Mouse (Mus musculus): Measurements from ENCODE around the gene Nckipsd. TPM values are rescaled to one million over a fixed set of nuclear protein-coding genes. Genes with fewer than 3 reads are reported as not detected.

Nckipsd gene
- total RNA-seq, 4 experiments from 2014 or later = 56.8 to 65.8 (median 59.9) TPM

DNA sequence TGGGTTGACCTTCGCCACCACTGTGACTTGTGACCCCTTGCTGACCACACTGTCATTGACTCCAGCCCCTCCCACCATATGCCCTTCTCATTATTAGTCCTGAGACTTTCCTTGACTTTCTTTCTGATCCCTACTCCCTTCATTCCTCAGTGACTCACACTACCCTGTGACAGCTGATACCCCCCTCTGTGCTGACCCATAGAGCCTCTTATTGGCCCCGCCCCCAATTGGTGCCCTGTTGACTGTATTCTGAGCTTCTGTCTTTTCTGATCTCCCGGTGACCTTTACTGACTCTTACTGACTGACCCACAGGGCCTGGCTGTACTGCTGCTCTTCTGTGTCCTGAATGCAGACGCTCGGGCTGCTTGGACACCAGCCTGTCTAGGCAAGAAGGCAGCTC is 37.2 kb downstream of the Nckipsd start:
- DNase-seq (ENCODE audit: low spot score in 2 of 2) = no peak

DNA sequence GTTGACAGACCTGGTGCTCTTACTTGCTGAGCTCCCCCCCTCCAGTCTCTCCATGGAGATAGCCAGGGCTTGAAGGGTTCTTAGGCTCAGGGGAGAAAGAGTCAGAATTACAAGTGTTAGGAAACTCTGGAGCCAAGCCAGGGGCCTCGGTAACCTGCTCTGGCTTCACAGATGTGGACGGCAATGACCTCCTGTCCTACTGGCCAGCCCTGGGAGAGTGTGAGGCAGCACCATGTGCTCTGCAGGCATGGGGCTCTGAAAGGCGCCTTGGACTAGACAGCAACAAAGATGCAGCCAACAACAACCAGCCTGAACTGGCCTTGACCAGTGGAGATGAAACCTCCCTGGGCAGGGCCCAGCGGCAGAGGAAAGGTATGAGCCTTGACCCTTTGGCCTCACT is 39.2 kb downstream of the Nckipsd start:
- no peak for DNase-seq (ENCODE audit: low spot score in 2 of 2)

GRCm38 (mm10) chr9:108848419-108848818 is 40.3 kb downstream of the Nckipsd start:
- DNase-seq (ENCODE audit: low spot score in 2 of 2) = no peak

DNA sequence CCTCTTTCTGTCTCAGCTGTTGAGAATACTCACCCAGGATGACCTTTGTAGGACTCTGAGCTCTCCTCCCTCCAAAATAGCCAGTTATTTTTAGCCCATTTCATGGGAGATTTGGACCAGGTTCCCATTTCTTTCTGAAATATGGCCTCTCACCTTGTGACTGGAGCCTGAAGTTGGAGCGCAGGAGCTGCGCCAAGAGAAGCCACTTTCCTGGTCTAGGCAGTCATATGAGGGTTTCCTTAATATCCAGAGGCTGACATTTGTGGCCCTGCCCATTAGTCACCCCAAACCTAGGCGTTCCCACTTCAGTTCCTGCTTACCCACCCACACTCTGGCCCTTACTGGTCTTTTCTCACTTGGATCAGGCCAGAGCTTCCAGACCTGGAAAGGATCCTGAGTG is 44.8 kb downstream of the Nckipsd start, which contains the start of gene Slc26a6:
Gene Slc26a6, plus strand, starts transcription at position 308 of the 400 bp plus-strand sequence.
- DNase-seq (ENCODE audit: low spot score in 2 of 2) = no peak

GRCm38 (mm10) chr9:108853635-108854240 is 45.6 kb downstream of the Nckipsd start:
- peak in 1 of 2 experiments; percentile 92 for DNase-seq (ENCODE audit: low spot score in 2 of 2)

DNA sequence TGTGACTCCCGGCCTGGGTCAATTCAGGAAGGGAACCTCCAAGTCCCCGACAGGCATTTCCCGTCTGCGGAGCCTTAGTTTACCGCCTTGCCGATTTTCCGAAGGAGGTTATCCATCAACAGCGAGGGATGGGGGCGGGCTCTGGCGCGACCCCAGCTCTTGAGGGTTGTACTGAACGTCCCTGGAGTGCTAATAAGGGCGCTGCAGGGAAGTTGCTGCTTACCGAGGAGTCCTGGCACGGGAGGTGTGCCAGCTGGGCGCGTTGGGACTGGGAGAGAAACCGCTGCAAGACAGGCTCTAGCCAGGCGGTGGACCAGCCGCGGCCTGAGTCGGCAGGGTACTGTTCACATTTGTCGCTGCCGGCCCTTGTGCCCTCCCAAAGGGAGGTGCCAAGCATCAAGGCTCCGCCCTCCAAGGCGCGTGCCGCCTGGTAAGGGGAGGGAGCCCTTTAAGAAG is 46.1 kb downstream of the Nckipsd start:
- DNase-seq (ENCODE audit: low spot score in 2 of 2) = peak; percentile 81 to 82

- DNase-seq (ENCODE audit: low spot score in 2 of 2) = no peak
Measured at GRCm38 (mm10) chr9:108855335-108855734, 47.2 kb downstream of the Nckipsd start.

DNA sequence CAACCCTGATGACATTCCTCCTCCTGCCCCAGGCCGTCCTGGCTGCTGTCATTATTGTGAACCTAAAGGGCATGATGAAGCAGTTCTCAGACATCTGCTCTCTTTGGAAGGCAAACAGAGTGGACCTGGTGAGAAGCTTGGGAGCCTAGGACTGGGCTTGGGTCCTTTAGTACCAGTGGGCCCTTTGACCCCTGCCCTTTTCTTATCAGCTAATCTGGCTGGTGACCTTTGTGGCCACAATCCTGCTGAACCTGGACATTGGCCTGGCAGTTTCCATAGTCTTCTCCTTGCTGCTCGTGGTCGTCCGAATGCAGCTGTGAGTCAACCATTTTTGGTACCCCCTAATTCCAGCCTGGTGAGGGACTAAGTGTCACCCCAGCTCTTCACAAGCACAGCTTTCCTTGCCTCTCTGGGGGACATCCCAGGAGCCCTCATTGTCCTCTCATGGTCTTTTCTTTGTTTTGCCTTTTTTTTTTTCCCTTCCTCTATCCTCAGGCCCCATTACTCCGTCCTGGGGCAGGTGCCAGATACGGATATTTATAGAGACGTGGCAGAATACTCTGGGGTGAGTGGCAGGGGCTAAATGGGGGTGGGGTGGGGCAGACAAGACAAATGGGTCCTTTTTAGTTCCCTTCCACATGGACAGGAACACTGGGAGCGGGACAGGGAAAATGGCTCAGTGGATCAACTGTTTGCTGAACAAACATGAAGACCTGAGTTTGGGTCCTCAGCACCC is 50.8 kb downstream of the Nckipsd start:
- no peak for DNase-seq (ENCODE audit: low spot score in 2 of 2)

Small RNAs within 50 kb of the gene (microRNA-seq; reads per million reads assigned to microRNA genes)
- gene Gm23156 = 0 reads per million in 2 experiments

Other genes starting within 250 kb of the Nckipsd start
- 10 to 100 TPM; 43.7 to 54.7 (median 50.7) TPM for gene Impdh2, start 248.1 kb upstream of the Nckipsd start, total RNA-seq (2022)
- 10 to 100 TPM; 67.2 to 77.5 (median 73.4) TPM for gene Ndufaf3, start 240.9 kb upstream of the Nckipsd start, total RNA-seq (2022)
- gene Dalrd3, start 238.5 kb upstream of the Nckipsd start, total RNA-seq (2022) = 10 to 100 TPM; 68.8 to 86.5 (median 73.5) TPM
- gene Wdr6, start 229.6 kb upstream of the Nckipsd start, total RNA-seq (2022) = 100 to 1,000 TPM; 129 to 151 (median 133) TPM
- 10 to 100 TPM; 87.5 to 98.6 (median 93.9) TPM for gene P4htm, start 210.7 kb upstream of the Nckipsd start, total RNA-seq (2022)
- gene Arih2, start 159.0 kb upstream of the Nckipsd start, total RNA-seq (2022) = 10 to 100 TPM; 51.8 to 55.6 (median 54.2) TPM
- gene Slc25a20, start 146.3 kb upstream of the Nckipsd start, total RNA-seq (2022) = 10 to 100 TPM; 11.1 to 15.8 (median 13.6) TPM
- gene Prkar2a, start 119.1 kb upstream of the Nckipsd start, total RNA-seq (2022) = 10 to 100 TPM; 45.9 to 52.1 (median 49.3) TPM
- gene Ip6k2, start 24.6 kb upstream of the Nckipsd start, total RNA-seq (2022) = 100 to 1,000 TPM; 137 to 158 (median 157) TPM
- 10 to 100 TPM; 45.0 to 60.8 (median 50.5) TPM for gene Celsr3, start 18.0 kb downstream of the Nckipsd start, total RNA-seq (2022)
- gene Slc26a6, start 44.9 kb downstream of the Nckipsd start, total RNA-seq (2022) = 10 to 100 TPM; 10.9 to 21.0 (median 16.6) TPM
- gene Tmem89, start 106.3 kb downstream of the Nckipsd start, total RNA-seq (2022) = under 1 TPM in 2 of 4 experiments, not detected in 2; 0.37 to 0.61 TPM
- gene Uqcrc1, start 128.3 kb downstream of the Nckipsd start, total RNA-seq (2022) = 100 to 1,000 TPM; 355 to 385 (median 380) TPM
- gene Col7a1, start 145.2 kb downstream of the Nckipsd start, total RNA-seq (2022) = 1 to 10 TPM; 1.5 to 2.7 (median 2.1) TPM
- under 1 TPM in 2 of 4 experiments, not detected in 2; 0.33 to 0.53 TPM for gene Ucn2, start 177.6 kb downstream of the Nckipsd start, total RNA-seq (2022)
- 10 to 100 TPM; 15.0 to 17.6 (median 15.2) TPM for gene Pfkfb4, start 183.4 kb downstream of the Nckipsd start, total RNA-seq (2022)
- 10 to 100 TPM; 81.8 to 96.8 (median 91.6) TPM for gene Shisa5, start 230.2 kb downstream of the Nckipsd start, total RNA-seq (2022)